Mouse (Mus musculus) thymus, postnatal 4 days (tissue): ENCODE measurements around the gene Fam83e.
A peak's percentile ranks its signal among the peaks of the same experiment; 100 is the strongest.

Experiments
- DNase-seq: peaks from one replicate; pipeline ENCODE4 v3.0.0; 2021

Gene Fam83e

GRCm38 (mm10) chr7:45702316-45702715, 18.7 kb upstream of the Fam83e start:
- DNase-seq, result no peak

- peak; percentile 27 for DNase-seq
Measured at GRCm38 (mm10) chr7:45702809-45703520, 18.0 kb upstream of the Fam83e start.

- peak; percentile 50 for DNase-seq
Measured at GRCm38 (mm10) chr7:45703521-45704033, 17.4 kb upstream of the Fam83e start.

- DNase-seq, result peak; percentile 67
Measured at GRCm38 (mm10) chr7:45704046-45704559, 16.9 kb upstream of the Fam83e start.

GRCm38 (mm10) chr7:45704730-45705442, 16.1 kb upstream of the Fam83e start, which contains the start of gene Dbp:
TSS of gene Dbp (plus strand) at chr7:45705088.
- peak; percentile 95 for DNase-seq

- DNase-seq, result peak; percentile 75
Measured at GRCm38 (mm10) chr7:45705443-45705864, 15.6 kb upstream of the Fam83e start.

- peak; percentile 69 for DNase-seq
Measured at GRCm38 (mm10) chr7:45705873-45706281, 15.1 kb upstream of the Fam83e start.

- peak; percentile 97 for DNase-seq
Measured at GRCm38 (mm10) chr7:45706721-45707241, 14.2 kb upstream of the Fam83e start.

GRCm38 (mm10) chr7:45707375-45707967, 13.5 kb upstream of the Fam83e start:
- DNase-seq, result peak; percentile 91

- DNase-seq, result peak; percentile 25
Measured at GRCm38 (mm10) chr7:45708221-45708761, 12.7 kb upstream of the Fam83e start.

GRCm38 (mm10) chr7:45709036-45709435, 12.0 kb upstream of the Fam83e start:
- DNase-seq, result peak; percentile 7

GRCm38 (mm10) chr7:45709677-45710355, 11.2 kb upstream of the Fam83e start:
- peak; percentile 19 for DNase-seq

GRCm38 (mm10) chr7:45710477-45711191, 10.4 kb upstream of the Fam83e start:
- DNase-seq, result peak; percentile 17

- DNase-seq, result peak; percentile 19
Measured at GRCm38 (mm10) chr7:45711316-45712021, 9.5 kb upstream of the Fam83e start.

GRCm38 (mm10) chr7:45712022-45712757, 8.8 kb upstream of the Fam83e start:
- peak; percentile 29 for DNase-seq

GRCm38 (mm10) chr7:45713396-45713795, 7.6 kb upstream of the Fam83e start:
- peak; percentile 22 for DNase-seq

GRCm38 (mm10) chr7:45713881-45714520, 7.0 kb upstream of the Fam83e start:
- DNase-seq, result peak; percentile 13

- DNase-seq, result no peak
Measured at GRCm38 (mm10) chr7:45714630-45715089, 6.4 kb upstream of the Fam83e start.

- DNase-seq, result peak; percentile 97
Measured at GRCm38 (mm10) chr7:45715090-45715708, 5.8 kb upstream of the Fam83e start, which contains the start of gene Rpl18. TSS of gene Rpl18 (plus strand) at chr7:45715457.
